Mouse (Mus musculus) liver, embryonic 15.5 days (tissue): Measurements from ENCODE around the gene Gm20518. TPM values are rescaled to one million over a fixed set of nuclear protein-coding genes. Genes with fewer than 3 reads are reported as not detected.

Experiments used
- ATAC-seq: fragments of 200-750 bp; cut with Nextera tagmentation; 2 replicates; pipeline ENCODE4 v1.8.0; 2017; ENCODE audit warnings: moderate number of reproducible peaks, mild to moderate bottlenecking, moderate library complexity; ENCODE audit not compliant: insufficient read depth
- H3K27ac ChIP-seq: fragments of 300-500 bp; sonication (generic); replicated peaks from 2 replicates; pipeline ENCODE4 v1.5.1; 2015; ENCODE audit warnings: mild to moderate bottlenecking, inconsistent platforms
- H3K27me3 ChIP-seq: fragments of 300-500 bp; sonication (generic); 2 replicates; pipeline ENCODE4 v1.6.1; 2015; ENCODE audit warnings: mild to moderate bottlenecking, inconsistent platforms
- H3K36me3 ChIP-seq: fragments of 300-500 bp; sonication (generic); replicated peaks from 2 replicates; pipeline ENCODE4 v1.6.1; 2015; ENCODE audit warnings: moderate library complexity, mild to moderate bottlenecking, inconsistent platforms
- H3K4me1 ChIP-seq: fragments of 300-500 bp; sonication (generic); replicated peaks from 2 replicates; pipeline ENCODE4 v1.6.1; 2015; ENCODE audit warnings: inconsistent platforms
- H3K4me2 ChIP-seq: fragments of 300-500 bp; sonication (generic); 2 replicates; pipeline ENCODE4 v1.6.1; 2015; ENCODE audit warnings: moderate library complexity, mild to moderate bottlenecking, inconsistent platforms
- H3K4me3 ChIP-seq: fragments of 300-500 bp; sonication (generic); replicated peaks from 2 replicates; pipeline ENCODE4 v1.5.1; 2015; ENCODE audit warnings: mild to moderate bottlenecking, inconsistent platforms
- H3K9ac ChIP-seq: fragments of 300-500 bp; sonication (generic); 2 replicates; pipeline ENCODE4 v1.6.1; 2015; ENCODE audit warnings: moderate library complexity, mild to moderate bottlenecking, inconsistent platforms
- H3K9me3 ChIP-seq: fragments of 300-500 bp; sonication (generic); replicated peaks from 2 replicates; pipeline ENCODE4 v1.6.1; 2016; ENCODE audit warnings: inconsistent platforms
- WGBS: fragments of 180-500 bp; shearing (Covaris S2); methylation state at CpG from one replicate; pipeline ENCODE4 v1.1.7; 2015; ENCODE audit warnings: mixed read lengths; ENCODE audit not compliant: insufficient replicate concordance; 5-methylcytosine and 5-hydroxymethylcytosine counted together
- polyA plus RNA-seq: library from polyadenylated mRNA; unstranded; fragments of >200 nt; fragmentation: Nextera tagmentation; extraction: Ambion mirVana; gene quantifications from 2 replicates; pipeline ENCODE4 v1.2.1, GENCODE M21; 2015

Gm20518 gene
- polyA plus RNA-seq, 1 experiment from 2014 or later, result 0.03 TPM

DNA sequence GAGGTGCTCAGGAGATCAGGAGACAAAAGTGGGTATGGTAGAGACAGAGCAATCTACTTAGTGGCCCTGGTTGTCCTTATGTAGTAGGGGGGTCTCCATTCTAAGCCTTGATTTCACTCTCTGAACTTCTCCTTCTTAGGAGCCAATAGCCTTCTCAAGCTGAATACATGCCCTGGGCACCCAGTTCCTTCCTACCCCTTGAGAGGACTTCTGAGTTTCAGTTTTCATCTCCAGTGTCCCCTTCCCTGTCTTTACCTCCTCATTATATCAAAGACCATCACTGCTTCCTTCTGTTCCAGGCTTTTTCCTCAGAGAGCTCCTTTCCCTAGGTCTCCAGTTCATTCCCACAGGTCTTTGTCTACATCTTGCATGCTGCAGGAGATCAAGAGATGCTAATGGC is 95.0 kb downstream of the Gm20518 start:
- no peak overlapping the region for H3K27ac ChIP-seq
- H3K9me3 ChIP-seq, result no peaks in the 10 kb centered on the region
- peaks cover 79% of the 10 kb centered on the region for H3K27me3 ChIP-seq
- H3K4me3 ChIP-seq, result peak overlapping the region; percentile 43
- H3K4me2 ChIP-seq, result peak overlapping the region; percentile 66
- no peak for ATAC-seq
- peaks cover 13% of the 10 kb centered on the region; the same call in 1 of the 2 replicates for H3K36me3 ChIP-seq
- H3K9ac ChIP-seq, result no peak overlapping the region
- peaks cover 17% of the 10 kb centered on the region for H3K4me1 ChIP-seq

DNA sequence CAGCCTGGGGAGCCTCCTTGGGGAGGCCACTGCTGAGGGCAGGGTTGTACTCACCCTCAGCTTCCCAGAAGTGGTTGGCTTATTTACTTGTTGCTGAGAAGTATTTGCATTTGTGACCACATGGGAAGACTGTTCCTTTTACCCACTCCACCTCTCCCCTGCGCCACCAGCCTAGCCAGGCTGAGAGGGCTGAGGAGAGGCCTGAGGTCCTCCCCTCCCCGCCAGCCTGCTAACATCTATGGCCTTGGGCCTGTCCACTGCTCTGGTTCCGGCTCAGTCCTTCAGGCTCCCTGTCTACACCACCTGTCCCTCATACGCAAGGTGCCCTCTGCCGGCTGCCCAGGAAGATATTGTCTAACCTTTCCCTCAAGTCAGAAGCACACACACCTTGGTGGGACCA is 95.8 kb downstream of the Gm20518 start:
- Histone ChIP-seq H3K9ac (no peak overlapping the region), H3K4me2 (no peak overlapping the region), H3K27me3 (peaks cover 70% of the 10 kb centered on the region), H3K4me1 (peaks cover 17% of the 10 kb centered on the region), H3K36me3 (peaks cover 21% of the 10 kb centered on the region; the same call in 1 of the 2 replicates), H3K9me3 (no peaks in the 10 kb centered on the region), H3K4me3 (no peak overlapping the region), H3K27ac (no peak overlapping the region)
- ATAC-seq, result no peak
- 45% methylated on average over 5 of the region's 5 CpGs for WGBS

- ATAC-seq, result no peak
These were observed 97.4 kb downstream of the Gm20518 start for GRCm38 (mm10) chr16:17794047-17794446.

GRCm38 (mm10) chr16:17792728-17793127 is 98.7 kb downstream of the Gm20518 start:
- ATAC-seq, result no peak
- Histone ChIP-seq H3K27me3 (peaks cover 41% of the 10 kb centered on the region), H3K4me1 (peaks cover 10% of the 10 kb centered on the region; the same call in 1 of the 2 replicates), H3K36me3 (peaks cover 39% of the 10 kb centered on the region), H3K4me2 (no peak overlapping the region), H3K27ac (no peak overlapping the region), H3K4me3 (no peak overlapping the region), H3K9me3 (no peaks in the 10 kb centered on the region), H3K9ac (no peak overlapping the region)
- WGBS, result 59% methylated on average over 3 of the region's 3 CpGs

More at GRCm38 (mm10) chr16:17794047-17794446, 97.4 kb downstream of the Gm20518 start:
- H3K36me3 ChIP-seq, result peaks cover 33% of the 10 kb centered on the region
- no peak overlapping the region for H3K4me3 ChIP-seq
- no peak overlapping the region for H3K27ac ChIP-seq
- H3K9ac ChIP-seq, result no peak overlapping the region
- WGBS, result 62% methylated on average over 4 of the region's 4 CpGs
- H3K4me2 ChIP-seq, result no peak overlapping the region
- no peaks in the 10 kb centered on the region for H3K9me3 ChIP-seq
- H3K27me3 ChIP-seq, result peaks cover 54% of the 10 kb centered on the region
- H3K4me1 ChIP-seq, result peaks cover 17% of the 10 kb centered on the region

DNA sequence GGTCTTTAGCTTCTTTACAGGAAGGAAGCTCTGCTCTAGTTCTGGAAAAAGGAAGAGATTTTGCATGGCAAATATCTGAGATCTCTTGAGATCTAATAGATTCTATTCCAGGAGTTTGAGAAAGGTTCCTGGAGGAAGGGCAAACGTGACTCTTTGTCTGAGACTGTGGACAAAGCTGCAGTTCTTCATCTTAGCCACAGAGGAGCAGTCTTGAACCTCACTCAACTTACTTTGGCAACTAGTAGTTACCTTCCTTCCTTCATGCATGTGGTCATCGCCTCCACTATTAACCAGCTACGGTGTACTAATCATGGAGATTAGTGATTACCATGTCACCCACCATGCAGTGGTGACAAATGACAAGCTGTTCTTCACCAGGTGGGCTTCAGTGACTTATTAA is 106.1 kb downstream of the Gm20518 start:
- Histone ChIP-seq H3K27ac (no peak overlapping the region), H3K4me3 (no peak overlapping the region), H3K4me1 (no peaks in the 10 kb centered on the region), H3K4me2 (no peak overlapping the region), H3K36me3 (peaks cover 37% of the 10 kb centered on the region), H3K9ac (no peak overlapping the region), H3K9me3 (no peaks in the 10 kb centered on the region), H3K27me3 (no peaks in the 10 kb centered on the region)
- 54% methylated on average over 3 of the region's 3 CpGs for WGBS
- no peak for ATAC-seq

Other genes with a start within 250 kb of the Gm20518 start
- 2.0 and 2.5 TPM in 2 replicates for gene Ccdc74a, start 245.2 kb downstream of the Gm20518 start, polyA plus RNA-seq
- gene Med15, start 158.8 kb downstream of the Gm20518 start, polyA plus RNA-seq, result 15.9 and 17.1 TPM in 2 replicates
- gene Klhl22, start 132.1 kb downstream of the Gm20518 start, polyA plus RNA-seq, result 13.0 and 14.3 TPM in 2 replicates
- 1.0 and 1.8 TPM in 2 replicates for gene Scarf2, start 94.4 kb downstream of the Gm20518 start, polyA plus RNA-seq
- gene B830017H08Rik, start 58.5 kb downstream of the Gm20518 start, polyA plus RNA-seq, result not detected in 2 replicates
- 0.55 and 0.89 TPM in 2 replicates for gene Car15, start 53.3 kb downstream of the Gm20518 start, polyA plus RNA-seq
- gene Tssk1, start 2.6 kb upstream of the Gm20518 start, polyA plus RNA-seq, result not detected in 2 replicates
- gene Dgcr2, start 6.9 kb upstream of the Gm20518 start, polyA plus RNA-seq, result 18.3 and 22.0 TPM in 2 replicates
- gene Tssk2, start 7.0 kb upstream of the Gm20518 start, polyA plus RNA-seq, result not detected in 2 replicates
- 9.9 and 10.0 TPM in 2 replicates for gene Ess2, start 19.7 kb upstream of the Gm20518 start, polyA plus RNA-seq
- not detected in 2 replicates for gene Gsc2, start 23.4 kb upstream of the Gm20518 start, polyA plus RNA-seq
- 63.1 and 69.7 TPM in 2 replicates for gene Slc25a1, start 36.5 kb upstream of the Gm20518 start, polyA plus RNA-seq
- 1.7 and 2.0 TPM in 2 replicates for gene Vpreb2, start 88.8 kb upstream of the Gm20518 start, polyA plus RNA-seq
- gene Dgcr6, start 161.2 kb upstream of the Gm20518 start, polyA plus RNA-seq, result 22.1 and 22.3 TPM in 2 replicates
- gene Prodh, start 198.5 kb upstream of the Gm20518 start, polyA plus RNA-seq, result 2.5 and 2.6 TPM in 2 replicates
- 0.33 and 0.47 TPM in 2 replicates for gene Rtn4r, start 236.0 kb upstream of the Gm20518 start, polyA plus RNA-seq